Mouse (Mus musculus) heart, adult 2 months (tissue): ENCODE data around the gene Ctdsp2.

Source experiments
- CTCF ChIP-seq: fragments of 200-600 bp; IDR thresholded peaks from 2 replicates; pipeline ENCODE4 v1.8.1; 2022; ENCODE audit warnings: antibody characterized with exemption, mild to moderate bottlenecking, moderate library complexity
- POLR2A ChIP-seq: fragments of 200-500 bp; IDR thresholded peaks from 2 replicates; pipeline ENCODE4 v1.6.1; 2011; ENCODE audit warnings: mild to moderate bottlenecking, low read depth, low read length, control low read depth; ENCODE audit not compliant: insufficient read depth

GRCm38 (mm10) chr10:126987183-126988118 lies 8.9 kb downstream of the Ctdsp2 start:
- TF ChIP-seq POLR2A: no peak
- TF ChIP-seq CTCF: no peak
